Mouse (Mus musculus) urinary bladder, postnatal 14 days (tissue): ENCODE data around the gene F830045P16Rik.
"Not testable (repeated sequence)": the region's sequence is repeated elsewhere in the genome, so short reads cannot be mapped to it uniquely, and the experiment has no call there.

ENCODE experiments used
- DNase-seq: peaks from one replicate; pipeline ENCODE4 v3.0.0; 2021; ENCODE audit warnings: low spot score

F830045P16Rik gene

DNA sequence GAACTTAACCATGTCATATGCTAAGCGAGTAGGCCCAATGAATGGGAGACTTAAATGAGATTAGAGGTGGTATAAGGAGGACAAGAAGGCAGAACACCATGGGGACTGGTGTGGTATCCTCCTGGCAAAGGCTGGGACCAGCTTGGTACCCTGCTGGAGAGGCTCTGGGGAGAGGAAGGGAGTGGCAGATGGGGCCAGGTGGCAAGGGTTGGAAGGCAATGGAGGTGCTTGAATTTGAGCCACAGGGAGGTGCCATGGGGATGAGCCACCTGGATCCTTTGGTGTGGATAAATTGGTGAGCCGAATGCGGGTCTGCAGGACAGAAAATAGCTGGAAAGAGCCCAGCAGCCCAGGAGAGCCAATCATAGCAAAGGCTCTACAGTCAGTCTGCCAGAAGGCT, 8.5 kb upstream of the F830045P16Rik start:
- DNase-seq = no peak

DNA sequence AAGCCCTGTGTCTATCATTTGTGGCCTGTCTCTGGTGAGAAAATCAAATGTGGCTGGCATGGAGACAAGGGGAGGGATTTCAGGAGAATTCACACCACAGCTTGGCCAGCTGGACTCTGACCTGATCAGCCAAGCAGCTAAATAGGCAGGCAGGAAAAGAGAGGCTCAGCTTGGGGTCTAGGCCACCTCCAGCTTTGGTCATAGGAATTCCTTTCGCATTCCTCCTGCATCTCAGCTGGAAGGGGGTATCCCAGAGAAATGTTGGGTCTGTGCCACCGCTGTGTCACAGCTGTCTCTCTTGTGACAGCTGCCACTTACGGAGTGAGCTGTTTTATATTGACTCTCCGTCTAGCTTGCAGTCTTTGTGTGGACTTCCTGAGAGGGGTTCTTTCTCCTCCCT, 8.0 kb upstream of the F830045P16Rik start:
- no peak for DNase-seq

DNA sequence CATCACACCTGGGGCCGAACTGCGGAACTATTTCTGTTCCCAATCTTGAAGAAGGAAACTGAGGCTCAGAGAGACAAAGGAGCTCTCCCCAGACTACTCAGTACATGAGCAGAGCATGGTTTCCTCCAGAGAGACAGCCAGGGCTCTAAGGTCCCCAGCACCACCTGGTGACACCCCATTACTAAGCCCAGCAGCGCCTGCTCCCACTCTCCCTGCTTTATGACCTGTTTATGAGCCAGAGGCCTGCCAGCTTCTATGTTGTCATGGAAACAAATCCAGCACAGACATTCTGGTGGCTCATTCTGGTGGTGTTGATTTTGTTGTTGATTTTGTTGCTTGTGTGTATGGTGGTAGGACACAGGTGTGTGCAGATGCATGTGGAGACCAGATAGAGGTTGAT, 3.6 kb upstream of the F830045P16Rik start:
- no peak for DNase-seq

DNA sequence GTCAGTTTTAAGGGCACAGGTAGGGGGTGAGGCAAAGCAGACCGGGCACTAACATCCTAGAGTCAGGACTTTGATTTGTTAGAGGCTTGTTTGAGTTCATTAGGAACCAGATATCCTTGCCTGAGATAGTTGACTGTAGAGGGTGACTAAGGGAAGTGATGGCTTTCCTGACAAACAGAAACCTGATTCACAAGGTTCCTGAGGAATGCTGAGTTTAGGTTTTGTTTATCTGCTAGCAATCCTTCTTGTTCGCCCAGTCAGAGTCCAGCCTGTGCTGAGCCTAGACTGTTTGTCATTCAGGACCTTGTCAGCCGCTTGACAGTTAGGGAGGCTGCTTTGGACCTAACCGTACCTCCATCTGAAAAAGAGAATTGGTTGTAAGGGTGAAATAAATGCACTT, 2.8 kb upstream of the F830045P16Rik start:
- no peak for DNase-seq

DNA sequence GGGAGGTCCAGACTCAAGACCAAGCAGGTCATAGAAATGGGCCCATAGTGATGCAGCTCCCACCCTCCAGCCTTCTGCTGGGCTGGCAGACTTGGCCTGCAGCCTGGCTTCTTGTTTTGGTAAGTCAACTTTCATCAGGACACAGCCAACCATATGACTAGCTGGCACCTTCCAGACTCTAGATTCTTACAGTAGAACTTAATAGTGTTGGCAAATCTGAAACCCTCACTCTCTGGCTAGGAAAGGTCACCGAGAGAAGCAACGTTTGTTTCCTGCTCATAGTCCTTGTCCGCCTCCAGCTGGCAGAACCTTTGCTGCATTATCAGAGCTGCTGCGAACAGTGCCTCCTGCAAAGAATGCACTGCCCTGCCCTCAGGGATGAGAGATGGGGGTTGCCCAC, 1.5 kb upstream of the F830045P16Rik start:
- no peak for DNase-seq

DNA sequence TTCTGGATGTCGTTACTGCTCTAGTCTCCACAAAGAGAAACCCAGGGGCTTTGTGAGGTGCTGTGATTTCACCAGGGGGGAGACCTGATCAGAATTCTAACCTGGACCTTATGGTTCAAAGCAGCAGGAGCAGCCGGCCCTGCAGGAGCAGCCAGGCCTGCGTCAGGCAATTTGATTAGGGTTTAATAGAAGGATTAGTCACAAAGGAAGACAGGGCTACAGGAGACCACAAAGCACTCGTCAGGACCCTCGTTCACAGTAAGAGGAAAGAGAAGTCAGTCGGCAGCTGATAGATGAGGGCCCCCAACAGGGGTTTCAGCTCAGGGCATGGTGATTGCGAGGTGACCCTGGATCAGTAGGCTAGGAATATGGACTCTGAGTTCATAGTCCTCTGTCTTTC, 958 bp upstream of the F830045P16Rik start:
- DNase-seq = no peak

DNA sequence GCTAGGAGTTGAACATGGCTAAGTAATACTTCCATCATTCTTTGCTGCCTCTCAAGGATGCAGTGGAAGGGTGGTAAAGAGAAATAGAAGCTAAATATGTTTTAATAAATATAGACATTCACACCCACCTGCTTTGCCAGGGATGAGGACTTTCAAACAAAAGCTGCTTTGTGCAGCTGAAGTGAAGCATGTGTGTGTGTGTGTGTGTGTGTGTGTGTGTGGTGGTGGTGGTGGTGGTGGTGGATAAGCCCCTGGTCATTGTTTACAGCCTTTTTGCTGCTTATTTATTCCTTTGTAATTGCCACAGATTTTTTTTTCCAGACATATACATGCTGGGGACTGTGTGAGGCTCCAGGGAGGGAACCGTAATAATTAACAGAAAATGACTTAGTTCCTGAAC, 524 bp upstream of the F830045P16Rik start:
- DNase-seq = no peak

DNA sequence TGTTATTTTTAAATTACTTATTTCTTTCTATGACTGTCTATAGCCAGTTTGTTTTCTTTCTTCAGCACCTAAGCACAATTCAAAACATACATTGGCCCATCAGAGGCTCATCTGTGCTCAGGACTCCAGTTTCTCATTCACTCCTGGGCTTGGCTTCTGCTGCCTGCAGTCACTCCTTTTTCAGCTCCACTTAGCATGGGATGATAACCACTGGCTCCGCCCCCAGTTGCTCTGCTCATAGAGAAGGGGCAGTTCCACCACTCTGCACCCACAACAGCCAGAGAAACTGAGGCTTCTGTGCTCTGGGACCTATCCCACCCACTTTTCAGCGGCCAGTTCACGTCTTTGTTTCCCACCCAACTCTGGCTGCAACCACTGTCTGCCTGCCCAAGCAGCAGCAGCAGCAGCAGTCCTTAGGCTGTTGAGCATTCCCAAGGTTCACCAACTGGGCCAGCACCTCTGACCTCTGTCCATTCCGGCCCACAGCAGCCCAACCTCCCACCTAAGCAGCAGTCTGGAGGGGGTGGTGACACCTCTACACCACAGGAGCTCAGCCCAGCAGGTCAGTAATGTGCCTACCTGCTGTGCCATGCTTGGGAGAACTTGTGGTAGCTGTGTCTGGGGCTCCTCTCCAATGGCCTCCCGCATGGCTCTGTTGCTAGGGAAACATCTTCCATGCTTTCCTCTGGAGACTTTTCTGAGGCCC, 1.4 kb downstream of the F830045P16Rik start:
- DNase-seq = no peak

DNA sequence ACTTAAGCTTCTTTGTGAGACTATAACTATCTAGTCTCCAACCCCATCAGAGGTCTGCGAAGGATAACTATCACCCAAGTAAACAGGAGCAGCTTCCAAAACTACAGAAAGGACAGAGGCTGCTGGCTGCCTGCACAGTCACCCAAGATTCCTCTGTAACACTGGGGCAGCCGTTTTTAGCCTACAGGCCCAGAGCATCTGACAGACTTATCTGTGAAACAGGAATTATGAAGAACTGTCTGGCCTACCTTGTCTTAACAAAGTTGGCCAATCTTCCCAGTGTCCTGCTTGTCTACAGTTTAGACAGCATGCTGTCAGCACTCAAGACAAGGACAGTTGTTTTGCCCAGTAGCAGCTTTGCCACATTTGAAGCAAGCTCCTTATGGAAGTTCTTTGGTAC, 4.5 kb downstream of the F830045P16Rik start:
- DNase-seq = no peak

DNA sequence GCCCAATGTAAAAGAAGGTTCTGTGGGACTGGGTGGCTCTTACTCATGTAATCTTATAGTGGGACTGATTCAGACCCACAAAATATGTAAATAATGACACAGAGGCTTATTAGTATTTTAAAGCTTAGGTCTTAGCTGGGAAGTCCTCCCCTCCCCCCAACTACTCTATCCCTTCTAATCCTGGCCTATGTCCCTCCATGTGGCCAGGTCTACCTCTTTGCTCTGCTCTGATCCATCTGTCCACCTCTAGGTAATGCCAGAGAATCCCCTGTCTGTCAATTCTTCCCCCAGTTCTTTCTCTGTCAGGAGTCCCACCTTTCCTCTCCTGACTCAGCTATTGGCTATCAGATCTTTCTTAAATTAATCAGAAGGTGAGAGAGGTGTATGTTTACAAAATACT, 5.3 kb downstream of the F830045P16Rik start:
- no peak for DNase-seq

DNA sequence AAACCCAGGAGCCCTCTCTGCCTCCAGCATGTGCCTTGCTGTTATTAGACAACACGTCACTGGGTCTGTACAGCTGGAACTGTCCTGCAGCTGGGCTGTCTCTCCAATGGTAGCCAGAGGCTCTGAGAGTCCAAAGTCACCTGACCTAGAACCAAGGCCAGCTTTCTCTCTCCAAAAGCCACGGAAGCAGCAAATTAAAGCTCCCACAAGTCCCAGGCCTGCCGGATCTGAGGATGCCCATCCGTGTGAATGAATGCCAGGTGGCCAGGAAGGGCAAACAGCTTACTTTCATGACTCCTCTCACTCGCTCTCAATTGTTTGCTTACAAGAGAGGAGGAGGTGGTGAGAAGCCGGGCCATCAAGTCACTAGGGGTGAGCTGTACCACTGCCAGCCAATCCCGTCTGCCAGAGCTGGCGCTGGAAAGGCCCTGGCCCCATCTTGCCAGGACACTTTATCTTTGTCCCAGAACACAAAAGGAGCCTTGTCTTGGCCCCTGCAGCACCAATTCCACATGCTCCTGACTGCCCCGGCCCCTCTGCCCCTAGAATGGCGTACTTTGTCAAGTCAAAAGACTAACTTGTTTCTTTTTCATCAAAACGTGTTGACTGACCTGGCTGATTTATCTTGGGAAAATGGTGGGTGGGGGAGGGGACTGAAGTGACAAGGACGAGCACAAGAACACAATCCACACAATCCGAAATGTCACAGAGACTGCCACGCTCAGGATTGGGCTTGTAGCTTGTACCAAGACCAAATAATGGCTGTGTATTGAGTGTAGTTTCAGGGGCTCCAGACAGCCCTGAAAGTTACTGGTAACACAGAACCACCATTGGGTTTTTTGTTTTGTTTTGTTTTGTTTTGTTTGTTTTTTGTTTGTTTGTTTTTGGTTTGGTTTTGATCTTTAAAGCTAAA, 6.8 kb downstream of the F830045P16Rik start:
- no peak for DNase-seq

DNA sequence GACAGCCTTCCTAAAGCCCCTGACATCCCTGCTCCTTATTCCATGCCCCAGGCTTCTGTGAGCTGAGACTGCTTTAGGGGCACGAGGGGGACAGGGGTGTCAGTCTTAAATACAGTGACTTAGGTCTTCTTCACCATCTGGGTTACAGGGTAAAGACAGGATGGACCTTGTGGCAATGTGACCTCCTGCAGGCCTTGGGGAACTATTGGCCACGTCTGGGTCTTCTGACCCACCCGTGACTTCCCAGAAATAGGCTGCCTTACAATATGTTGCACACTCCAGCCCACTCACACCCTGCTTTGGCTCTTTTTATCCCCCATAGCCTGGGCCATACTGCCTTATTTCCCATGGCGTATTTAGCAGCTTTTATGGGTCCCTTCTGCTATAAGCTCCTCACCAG, 8.5 kb downstream of the F830045P16Rik start:
- DNase-seq = no peak

DNA sequence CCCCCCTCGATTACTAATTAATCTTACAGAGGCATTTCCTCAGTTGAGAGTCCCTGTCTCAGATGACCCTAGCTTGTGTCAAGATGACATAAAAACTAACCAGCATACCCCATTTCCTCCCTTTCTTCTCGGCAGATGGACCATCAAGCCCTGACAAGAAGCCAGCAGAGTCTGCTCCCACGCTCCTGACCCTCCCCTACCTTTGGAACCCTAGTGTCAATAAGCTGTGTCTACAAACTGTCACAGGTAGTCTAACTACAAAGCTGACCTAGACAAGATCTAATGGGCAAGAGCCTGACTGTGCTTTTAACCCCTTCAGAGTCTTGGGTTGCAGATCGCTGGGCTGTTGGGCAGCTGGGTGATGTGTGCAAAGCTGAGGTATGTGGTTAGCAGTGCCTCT, 10.1 kb downstream of the F830045P16Rik start:
- no peak for DNase-seq

DNA sequence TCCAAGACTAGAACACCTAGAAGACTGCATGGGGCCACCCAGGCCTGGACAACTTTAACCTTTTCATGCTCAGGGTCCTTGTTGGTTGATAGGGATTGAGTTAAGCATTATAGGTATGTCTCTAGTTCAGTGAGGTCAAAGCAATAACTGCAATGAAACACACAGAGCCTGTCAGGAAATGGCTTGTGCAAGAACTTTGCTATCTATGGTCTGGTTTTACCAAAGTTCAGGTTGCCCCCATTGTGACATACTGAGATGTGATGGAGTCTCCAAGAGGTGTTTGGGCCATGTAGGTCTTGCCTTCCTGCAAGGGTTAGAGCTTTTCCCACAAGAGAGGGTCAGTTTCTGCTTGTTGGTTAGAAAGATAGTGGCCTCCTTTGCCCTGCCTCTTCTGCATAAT, 10.8 kb downstream of the F830045P16Rik start:
- no peak for DNase-seq

DNA sequence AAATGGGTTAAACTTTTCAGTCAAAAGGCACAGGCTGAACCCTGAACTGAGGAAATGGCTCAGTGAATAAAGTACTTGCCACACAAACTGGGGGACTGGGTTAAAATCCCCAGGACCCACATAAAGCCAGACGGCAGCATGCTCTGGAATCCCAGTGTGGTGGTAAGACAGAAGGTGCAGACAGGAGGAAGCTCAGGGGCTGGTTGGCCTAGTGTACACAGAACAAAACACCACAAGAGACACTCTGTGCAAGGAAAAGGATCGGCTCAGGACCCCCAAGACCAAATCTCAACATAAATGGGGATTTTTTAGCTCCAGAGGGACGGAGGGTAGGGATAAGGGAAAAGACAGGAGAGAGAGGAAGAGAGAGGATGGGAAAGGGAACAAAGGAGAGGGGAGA, 17.9 kb downstream of the F830045P16Rik start:
- no peak for DNase-seq

DNA sequence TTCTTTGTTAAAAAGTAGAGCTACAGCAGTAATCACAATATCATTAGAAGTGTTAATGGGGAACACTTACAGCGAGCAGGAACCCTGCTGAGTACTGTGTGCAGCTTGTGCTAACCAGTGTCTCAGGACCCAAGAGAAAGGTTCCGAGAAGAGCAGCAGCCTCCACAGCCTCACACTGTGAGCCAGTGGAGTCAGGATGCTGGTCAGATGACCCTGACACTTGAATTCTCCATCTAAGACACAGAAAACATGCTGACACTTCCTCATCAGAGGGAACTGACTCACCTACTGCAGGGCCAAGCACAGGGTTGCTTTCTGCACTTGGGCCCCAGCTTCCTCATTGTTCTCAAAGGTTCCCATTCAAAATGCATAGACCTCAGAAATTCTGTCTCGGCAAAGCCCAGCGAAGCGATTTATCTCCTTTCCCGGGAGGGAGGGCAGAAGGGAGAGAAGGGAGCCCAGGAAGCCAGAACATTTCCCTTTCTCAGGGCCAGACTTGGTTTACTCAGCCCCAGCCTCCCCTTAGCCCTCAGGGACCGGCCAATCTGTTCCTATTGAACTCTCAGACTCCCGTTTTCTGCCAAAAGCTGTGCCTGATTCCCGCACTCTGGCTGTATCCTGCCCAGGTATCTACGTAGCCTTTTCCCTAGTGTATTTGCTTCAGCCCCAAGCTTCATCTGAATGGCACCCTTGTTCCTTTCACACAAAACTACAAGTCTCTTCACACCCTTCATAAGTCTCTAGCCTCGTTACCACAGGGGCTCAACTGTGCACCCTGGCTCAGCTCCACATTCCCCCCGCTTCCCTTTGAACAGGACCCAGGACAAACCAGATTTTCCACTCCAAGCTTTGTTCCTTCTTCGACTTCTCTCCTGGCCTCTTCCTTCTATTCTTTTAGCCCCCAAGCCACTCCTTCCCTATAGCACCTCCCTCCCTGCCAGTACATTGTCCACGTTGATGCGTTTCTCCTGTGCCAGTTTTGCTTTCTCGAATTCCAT, 21.2 kb downstream of the F830045P16Rik start:
- no peak for DNase-seq

DNA sequence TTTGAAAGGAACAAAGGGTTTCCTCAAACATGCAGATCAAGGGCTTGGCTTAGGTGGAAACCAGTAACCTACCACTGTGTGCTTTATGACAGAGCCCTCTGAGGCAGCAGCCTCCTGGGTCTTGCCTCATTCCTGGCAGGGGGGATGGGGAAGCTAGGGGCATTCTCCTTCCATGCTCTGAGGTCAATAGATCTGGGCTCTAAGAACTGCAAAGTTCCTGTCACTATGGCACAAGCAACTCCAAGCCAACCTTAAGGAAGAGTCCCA, 22.1 kb downstream of the F830045P16Rik start:
- no peak for DNase-seq

DNA sequence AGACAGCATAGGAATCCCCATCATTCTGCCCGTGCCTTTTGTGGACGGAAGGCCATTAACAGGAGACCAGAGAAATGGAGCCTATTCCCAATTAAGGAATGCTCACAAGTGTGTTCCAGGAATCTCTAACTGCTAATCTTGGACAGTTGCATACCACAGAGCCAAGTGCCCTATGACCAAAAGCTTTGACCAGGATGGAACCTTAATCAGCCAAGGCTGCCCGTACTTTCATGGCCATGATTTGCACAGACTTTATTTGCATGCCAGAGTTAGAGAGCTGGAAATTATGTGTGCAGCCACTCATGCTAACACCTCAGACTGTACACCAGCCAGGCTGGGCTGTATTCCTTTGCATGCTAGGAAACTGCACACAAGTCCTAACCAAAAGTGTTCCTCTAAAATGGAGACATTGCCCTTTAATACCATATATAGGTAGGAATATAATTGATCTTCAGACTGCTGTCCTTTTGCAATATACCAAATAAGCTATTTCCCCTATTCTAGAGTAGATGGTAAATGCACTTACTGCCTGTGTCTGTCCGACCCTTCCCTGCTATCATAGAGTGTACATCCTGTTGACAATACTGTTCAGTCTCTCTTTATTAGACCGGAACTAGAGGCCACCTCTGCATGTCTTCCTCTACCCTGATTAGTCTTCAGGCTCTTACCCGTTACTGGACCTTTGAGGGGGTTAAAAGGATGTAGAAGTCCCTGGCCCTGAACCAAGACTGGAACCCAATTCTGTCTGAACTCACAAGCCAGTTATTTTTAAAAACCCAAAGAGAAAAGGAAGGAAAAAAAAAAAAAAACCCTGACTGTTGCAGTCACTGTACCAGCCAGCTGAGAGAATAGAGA, 22.6 kb downstream of the F830045P16Rik start:
- no peak for DNase-seq

DNA sequence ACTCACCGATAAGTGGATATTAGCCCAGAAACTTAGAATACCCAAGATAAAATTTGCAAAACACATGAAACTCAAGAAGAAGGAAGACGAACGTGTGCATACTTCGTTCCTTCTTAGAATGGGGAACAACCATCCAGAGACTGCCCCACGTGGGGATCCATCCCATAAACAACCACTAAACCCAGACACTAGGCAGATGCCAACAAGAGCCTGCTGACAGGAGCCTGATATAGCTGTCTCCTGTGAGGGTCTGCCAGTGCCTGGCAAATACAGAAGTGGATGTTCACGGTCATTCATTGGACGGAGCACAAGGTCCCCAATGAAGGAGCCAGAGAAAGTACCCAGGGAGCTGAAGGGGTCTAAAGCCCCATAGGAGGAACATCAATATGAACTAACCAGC, 24.3 kb downstream of the F830045P16Rik start:
- DNase-seq = not testable (repeated sequence)

DNA sequence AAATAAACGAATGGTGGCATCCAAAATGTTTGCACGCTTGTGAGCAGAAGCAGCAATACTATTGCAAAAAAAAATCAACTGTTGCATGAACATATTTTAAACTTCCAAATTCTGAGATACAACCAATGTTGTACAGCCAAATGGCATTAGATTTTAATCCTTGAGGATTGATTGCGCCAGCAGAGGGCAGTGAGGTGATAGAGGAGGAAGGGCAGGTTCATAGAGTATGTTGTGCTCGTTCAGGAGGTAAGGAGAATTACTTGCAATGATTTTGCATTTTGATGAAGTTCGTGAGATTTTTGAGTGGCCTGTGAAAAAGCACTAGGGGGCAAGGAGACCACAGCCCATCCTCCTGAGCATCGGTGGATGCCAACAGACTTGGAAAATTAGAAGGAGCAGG, 33.8 kb downstream of the F830045P16Rik start:
- DNase-seq = peak; percentile 75

DNA sequence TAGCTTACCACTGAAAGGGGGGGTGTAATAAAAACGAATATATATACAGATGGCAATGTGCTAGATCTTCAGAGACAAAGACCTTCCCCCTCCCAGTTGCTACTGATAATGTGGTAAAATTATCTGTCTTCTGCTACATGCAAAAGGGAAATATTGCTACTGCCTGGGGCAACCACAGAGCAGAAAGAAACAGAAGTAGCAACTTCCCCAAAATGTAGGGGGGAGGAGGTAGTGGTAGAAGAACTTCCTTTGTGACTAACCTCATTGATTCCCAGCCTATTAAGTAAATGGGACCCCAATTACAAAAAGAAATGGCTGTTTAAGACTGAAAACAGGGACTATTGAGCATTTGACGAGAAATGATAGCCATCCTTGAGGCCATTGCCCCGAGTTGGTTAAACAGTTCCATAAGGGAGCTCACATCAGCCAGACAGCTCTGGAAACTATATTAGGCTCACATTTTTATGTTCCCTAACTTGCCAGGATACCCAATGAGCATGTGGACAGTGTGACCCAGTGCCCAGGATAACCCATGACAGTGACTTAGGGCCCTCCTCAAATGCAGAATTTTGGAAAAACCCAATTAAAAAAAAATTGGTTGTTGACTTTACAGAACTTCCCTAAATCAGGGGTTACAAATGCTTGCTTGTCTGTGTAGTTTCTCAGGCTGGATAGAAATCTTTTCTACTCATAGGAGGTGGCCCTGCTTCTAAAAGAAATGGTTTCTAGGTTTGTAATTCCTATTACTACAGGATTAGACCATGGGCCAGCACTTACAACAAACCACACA, 46.7 kb downstream of the F830045P16Rik start:
- DNase-seq = no peak
